Mouse (Mus musculus): ENCODE results near the gene Abhd14a. TPM values are rescaled to one million over a fixed set of nuclear protein-coding genes. Genes with fewer than 3 reads are reported as not detected.

Abhd14a gene
- polyA plus RNA-seq, 1 experiment from 2014 or later, result 41.9 TPM

- Histone ChIP-seq H3K9me3 (no peaks in the 10 kb centered on the region), H3K27ac (no peak overlapping the region), H3K4me3 (no peak overlapping the region), H3K27me3 (ENCODE audit: insufficient read depth, poor library complexity, severe bottlenecking) (peaks cover 49% of the 10 kb centered on the region), H3K36me3 (peaks cover 46% of the 10 kb centered on the region), H3K4me1 (replicated peaks) (peaks cover 58% of the 10 kb centered on the region)
- WGBS, result 93% methylated on average over 6 of the region's 6 CpGs
- DNase-seq (ENCODE audit: low spot score), result no peak
Measured at GRCm38 (mm10) chr9:106466721-106467120, 19.2 kb upstream of the Abhd14a start.

- peak within 1 kb of the TSS; percentile 61 for H3K4me3 ChIP-seq
- no peaks in the 10 kb centered on the region for H3K9me3 ChIP-seq
- peaks cover 42% of the 10 kb centered on the region for H3K27me3 ChIP-seq (ENCODE audit: insufficient read depth, poor library complexity, severe bottlenecking)
- peak within 1 kb of the TSS; percentile 87 for H3K27ac ChIP-seq
- peaks cover 57% of the 10 kb centered on the region for H3K36me3 ChIP-seq
- peaks cover 60% of the 10 kb centered on the region for H3K4me1 ChIP-seq (replicated peaks)
- 31% methylated on average over 26 of the region's 26 CpGs for WGBS
- no peak for DNase-seq (ENCODE audit: low spot score)
Measured at GRCm38 (mm10) chr9:106465571-106466200, 18.2 kb upstream of the Abhd14a start, which contains the start of gene Gpr62. Gpr62 (minus strand) TSS chr9:106465938.

GRCm38 (mm10) chr9:106464751-106465541 lies 17.5 kb upstream of the Abhd14a start:
- no peaks in the 10 kb centered on the region for H3K9me3 ChIP-seq
- peak overlapping the region; percentile 87 for H3K27ac ChIP-seq
- H3K36me3 ChIP-seq, result peaks cover 64% of the 10 kb centered on the region
- 1% methylated on average over 99 of the region's 99 CpGs for WGBS
- peaks cover 40% of the 10 kb centered on the region for H3K27me3 ChIP-seq (ENCODE audit: insufficient read depth, poor library complexity, severe bottlenecking)
- DNase-seq (ENCODE audit: low spot score), result peak; percentile 69
- peak overlapping the region; percentile 61 for H3K4me3 ChIP-seq
- peaks cover 66% of the 10 kb centered on the region for H3K4me1 ChIP-seq (replicated peaks)

GRCm38 (mm10) chr9:106463122-106464063 lies 15.9 kb upstream of the Abhd14a start:
- Histone ChIP-seq H3K9me3 (no peaks in the 10 kb centered on the region), H3K27me3 (ENCODE audit: insufficient read depth, poor library complexity, severe bottlenecking) (peaks cover 36% of the 10 kb centered on the region), H3K4me1 (replicated peaks) (peaks cover 74% of the 10 kb centered on the region), H3K4me3 (peak overlapping the region; percentile 7), H3K27ac (no peak overlapping the region), H3K36me3 (peaks cover 80% of the 10 kb centered on the region)
- no peak for DNase-seq (ENCODE audit: low spot score)
- WGBS, result 82% methylated on average over 21 of the region's 21 CpGs

- Histone ChIP-seq H3K27me3 (ENCODE audit: insufficient read depth, poor library complexity, severe bottlenecking) (peaks cover 36% of the 10 kb centered on the region), H3K36me3 (peaks cover 89% of the 10 kb centered on the region), H3K4me1 (replicated peaks) (peaks cover 83% of the 10 kb centered on the region), H3K4me3 (no peak overlapping the region), H3K9me3 (no peaks in the 10 kb centered on the region), H3K27ac (no peak overlapping the region)
- no peak for DNase-seq (ENCODE audit: low spot score)
- 94% methylated on average over 12 of the region's 12 CpGs for WGBS
Measured at GRCm38 (mm10) chr9:106462430-106462800, 14.9 kb upstream of the Abhd14a start.

- Histone ChIP-seq H3K27ac (no peak overlapping the region), H3K27me3 (ENCODE audit: insufficient read depth, poor library complexity, severe bottlenecking) (peaks cover 36% of the 10 kb centered on the region), H3K9me3 (no peaks in the 10 kb centered on the region), H3K4me1 (replicated peaks) (peaks cover 89% of the 10 kb centered on the region), H3K4me3 (no peak overlapping the region), H3K36me3 (peaks cover 95% of the 10 kb centered on the region)
- no peak for DNase-seq (ENCODE audit: low spot score)
- 81% methylated on average over 16 of the region's 16 CpGs for WGBS
Measured at GRCm38 (mm10) chr9:106461641-106462429, 14.4 kb upstream of the Abhd14a start.

GRCm38 (mm10) chr9:106461026-106461415 lies 13.5 kb upstream of the Abhd14a start:
- Histone ChIP-seq H3K27me3 (ENCODE audit: insufficient read depth, poor library complexity, severe bottlenecking) (peaks cover 33% of the 10 kb centered on the region), H3K4me1 (replicated peaks) (peaks cover 97% of the 10 kb centered on the region), H3K9me3 (no peaks in the 10 kb centered on the region), H3K36me3 (peaks cover 100% of the 10 kb centered on the region), H3K4me3 (peak overlapping the region; percentile 2; the same call in 1 of the 2 replicates), H3K27ac (no peak overlapping the region)
- WGBS, result 95% methylated on average over 9 of the region's 9 CpGs
- DNase-seq (ENCODE audit: low spot score), result no peak

GRCm38 (mm10) chr9:106460401-106461025 lies 13.0 kb upstream of the Abhd14a start:
- no peak for DNase-seq (ENCODE audit: low spot score)
- H3K4me1 ChIP-seq (replicated peaks), result peaks cover 97% of the 10 kb centered on the region
- H3K36me3 ChIP-seq, result peaks cover 95% of the 10 kb centered on the region
- H3K4me3 ChIP-seq, result peak overlapping the region; percentile 2; the same call in 1 of the 2 replicates
- WGBS, result 82% methylated on average over 18 of the region's 18 CpGs
- H3K27ac ChIP-seq, result peak overlapping the region; percentile 66; the same call in 1 of the 2 replicates
- H3K9me3 ChIP-seq, result no peaks in the 10 kb centered on the region
- H3K27me3 ChIP-seq (ENCODE audit: insufficient read depth, poor library complexity, severe bottlenecking), result peaks cover 28% of the 10 kb centered on the region

- Histone ChIP-seq H3K4me1 (replicated peaks) (peaks cover 97% of the 10 kb centered on the region), H3K36me3 (peaks cover 90% of the 10 kb centered on the region), H3K4me3 (no peak overlapping the region; the same call in 1 of the 2 replicates)
Measured at GRCm38 (mm10) chr9:106459946-106460345, 12.5 kb upstream of the Abhd14a start.

GRCm38 (mm10) chr9:106457920-106458319 lies 10.4 kb upstream of the Abhd14a start:
- Histone ChIP-seq H3K36me3 (peaks cover 69% of the 10 kb centered on the region), H3K27ac (peak overlapping the region; percentile 97), H3K4me1 (replicated peaks) (peaks cover 89% of the 10 kb centered on the region), H3K9me3 (no peaks in the 10 kb centered on the region), H3K4me3 (peak overlapping the region; percentile 91), H3K27me3 (ENCODE audit: insufficient read depth, poor library complexity, severe bottlenecking) (peaks cover 2% of the 10 kb centered on the region)
- no peak for DNase-seq (ENCODE audit: low spot score)
- WGBS, result 72% methylated on average over 5 of the region's 5 CpGs

More at GRCm38 (mm10) chr9:106459946-106460345, 12.5 kb upstream of the Abhd14a start:
- Histone ChIP-seq H3K9me3 (no peaks in the 10 kb centered on the region), H3K27me3 (ENCODE audit: insufficient read depth, poor library complexity, severe bottlenecking) (peaks cover 23% of the 10 kb centered on the region), H3K27ac (no peak overlapping the region; the same call in 1 of the 2 replicates)
- 85% methylated on average over 15 of the region's 15 CpGs for WGBS
- no peak for DNase-seq (ENCODE audit: low spot score)

GRCm38 (mm10) chr9:106457163-106457559 lies 9.7 kb upstream of the Abhd14a start:
- WGBS, result 45% methylated on average over 9 of the region's 9 CpGs

More at GRCm38 (mm10) chr9:106457163-106457559, 9.7 kb upstream of the Abhd14a start:
- no peak for DNase-seq (ENCODE audit: low spot score)
- H3K27me3 ChIP-seq (ENCODE audit: insufficient read depth, poor library complexity, severe bottlenecking), result no peaks in the 10 kb centered on the region; the same call in 1 of the 2 replicates
- H3K4me1 ChIP-seq (replicated peaks), result peaks cover 91% of the 10 kb centered on the region
- peak overlapping the region; percentile 91 for H3K4me3 ChIP-seq
- peak overlapping the region; percentile 97 for H3K27ac ChIP-seq
- H3K9me3 ChIP-seq, result no peaks in the 10 kb centered on the region
- H3K36me3 ChIP-seq, result peaks cover 62% of the 10 kb centered on the region

All from hindbrain, embryonic 10.5 days (tissue).